Mouse (Mus musculus) C2C12 (cell line): ENCODE results near the gene Kifc1. TPM values are rescaled to one million over a fixed set of nuclear protein-coding genes. Genes with fewer than 3 reads are reported as not detected.

ENCODE experiments used
- H3K27me3 ChIP-seq: one replicate; pipeline ENCODE4 v1.6.1; 2011; ENCODE audit not compliant: control insufficient read depth, insufficient read depth, insufficient read length
- H3K36me3 ChIP-seq: one replicate; pipeline ENCODE4 v1.6.1; 2011; ENCODE audit not compliant: control insufficient read depth, insufficient read depth
- H3K4me3 ChIP-seq: one replicate; pipeline ENCODE4 v1.5.1; 2011; ENCODE audit warnings: mild to moderate bottlenecking, control low read depth; ENCODE audit not compliant: poor library complexity, insufficient read depth, severe bottlenecking
- H3K79me2 ChIP-seq: one replicate; pipeline ENCODE4 v1.6.1; 2011; ENCODE audit not compliant: control insufficient read depth, insufficient read depth
- H3K79me3 ChIP-seq: one replicate; pipeline ENCODE4 v1.6.1; 2011; ENCODE audit warnings: low read depth, control low read depth
- H3ac ChIP-seq: one replicate; pipeline ENCODE3; 2011; ENCODE audit warnings: low read depth; ENCODE audit not compliant: control insufficient read depth, insufficient read length
- CEBPB ChIP-seq: IDR thresholded peaks from one replicate; pipeline ENCODE4 v1.6.1; 2011; ENCODE audit warnings: low read depth, mild to moderate bottlenecking, control low read depth, moderate library complexity
- CTCF ChIP-seq: IDR thresholded peaks from one replicate; pipeline ENCODE4 v1.5.1; 2011; ENCODE audit not compliant: control insufficient read depth, insufficient read depth, insufficient read length
- FOSL1 ChIP-seq: IDR thresholded peaks from one replicate; pipeline ENCODE4 v1.8.0; 2011; ENCODE audit warnings: mild to moderate bottlenecking, low read length; ENCODE audit not compliant: poor library complexity, insufficient read depth, severe bottlenecking
- MAX ChIP-seq: IDR thresholded peaks from one replicate; pipeline ENCODE4 v1.6.1; 2011; ENCODE audit warnings: mild to moderate bottlenecking, control low read depth
- MYOD1 ChIP-seq: IDR thresholded peaks from one replicate; pipeline ENCODE4 v1.6.1; 2011; ENCODE audit warnings: low read depth; ENCODE audit not compliant: control insufficient read depth, insufficient read length
- MYOG ChIP-seq: IDR thresholded peaks from one replicate; pipeline ENCODE4 v1.6.1; 2011; ENCODE audit not compliant: control insufficient read depth, insufficient read length; ENCODE audit errors: extremely low read depth
- USF1 ChIP-seq: IDR thresholded peaks from one replicate; pipeline ENCODE4 v1.6.1; 2011; ENCODE audit warnings: low read depth, mild to moderate bottlenecking, control low read depth, moderate library complexity
- long read RNA-seq, 2 experiments: library from polyadenylated mRNA; unstranded; transcript quantifications; one replicate each; pipeline ENCODE4 v2.0.0; 2019 to 2020
- polyA plus RNA-seq: library from polyadenylated mRNA; unstranded; fragments of >200 nt; fragmentation: generic; extraction: Trizol; gene quantifications from one replicate; pipeline ENCODE4 v1.2.1, GENCODE M21; 2012; ENCODE audit warnings: missing spikeins

Gene Kifc1
- 68.6 TPM for polyA plus RNA-seq
- long read RNA-seq, experiment 1, partial matches to known transcripts = 1 of 2 reads
- long read RNA-seq, experiment 1, other reads (novel, unspliced or antisense) = 1 of 2 reads
- long read RNA-seq, experiment 2, transcript Kifc1-204 (11 exons, 2,357 nt) = major isoform, 41 of 47 reads
- long read RNA-seq, experiment 2, partial matches to known transcripts = 2 of 47 reads
- long read RNA-seq, experiment 2, other reads (novel, unspliced or antisense) = 4 of 47 reads

DNA sequence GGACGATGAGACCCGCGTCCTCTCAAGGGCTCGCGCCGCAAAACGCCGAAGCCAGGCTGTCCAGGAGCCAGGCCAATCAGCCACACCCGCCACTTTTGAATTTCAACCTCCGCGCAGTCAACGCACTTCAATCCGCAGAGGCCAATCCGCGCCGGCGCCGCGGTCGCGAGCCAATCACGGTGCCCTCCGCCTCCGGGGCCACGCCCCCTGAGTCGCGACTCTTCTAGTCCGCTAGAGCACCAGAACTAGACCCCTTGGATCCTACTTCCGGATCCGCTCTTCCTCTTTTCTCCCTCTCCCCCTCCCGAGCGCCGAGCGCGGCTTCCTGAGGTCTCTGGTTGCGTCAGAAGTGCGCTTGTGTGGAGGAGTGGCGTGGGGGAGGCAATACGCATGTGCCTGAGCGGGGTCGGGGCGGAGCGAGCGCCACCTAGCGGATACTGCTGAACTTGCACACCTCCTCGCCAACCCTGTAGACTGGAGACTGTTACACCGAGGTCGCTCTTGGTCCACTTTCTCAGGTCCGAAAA lies at the start of gene Kifc1:
Gene Kifc1 (minus strand): TSS at position 129 of the 527 bp plus-strand sequence.
- H3ac ChIP-seq = peak within 1 kb of the TSS; percentile 77
- H3K4me3 ChIP-seq = peak within 1 kb of the TSS; percentile 65
- H3K36me3 ChIP-seq = peaks cover 8% of the 10 kb centered on the region
- H3K79me2 ChIP-seq = peaks cover 44% of the 10 kb centered on the region
- TF ChIP-seq CEBPB = peak; percentile 77
- TF ChIP-seq MAX = peak; percentile 89
- TF ChIP-seq FOSL1 = no peak
- TF ChIP-seq CTCF = peak; percentile 96
- no peaks in the 10 kb centered on the region for H3K27me3 ChIP-seq
- H3K79me3 ChIP-seq = peaks cover 25% of the 10 kb centered on the region

DNA sequence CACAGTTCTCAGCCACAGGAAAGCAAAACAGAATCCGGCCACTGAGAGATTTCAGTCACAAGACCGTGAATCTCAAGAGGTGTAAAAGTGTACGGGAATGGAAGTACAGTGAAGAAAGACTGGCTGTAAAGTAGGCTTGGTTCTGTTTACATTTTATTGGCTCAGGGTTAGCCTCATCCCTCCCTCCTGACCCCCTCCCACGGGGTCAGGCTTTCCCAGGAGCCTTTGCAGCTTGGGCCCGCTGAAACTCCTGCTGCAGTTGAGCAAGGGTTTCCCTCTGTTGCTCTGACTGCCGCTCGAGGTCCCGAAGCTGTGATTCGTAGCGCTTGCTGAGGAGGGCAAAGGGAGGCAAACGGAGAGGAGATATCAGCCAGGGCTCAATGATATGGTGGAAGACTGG lies 48.3 kb upstream of the Kifc1 start:
- peaks cover 10% of the 10 kb centered on the region for H3K36me3 ChIP-seq
- no peaks in the 10 kb centered on the region for H3K27me3 ChIP-seq

DNA sequence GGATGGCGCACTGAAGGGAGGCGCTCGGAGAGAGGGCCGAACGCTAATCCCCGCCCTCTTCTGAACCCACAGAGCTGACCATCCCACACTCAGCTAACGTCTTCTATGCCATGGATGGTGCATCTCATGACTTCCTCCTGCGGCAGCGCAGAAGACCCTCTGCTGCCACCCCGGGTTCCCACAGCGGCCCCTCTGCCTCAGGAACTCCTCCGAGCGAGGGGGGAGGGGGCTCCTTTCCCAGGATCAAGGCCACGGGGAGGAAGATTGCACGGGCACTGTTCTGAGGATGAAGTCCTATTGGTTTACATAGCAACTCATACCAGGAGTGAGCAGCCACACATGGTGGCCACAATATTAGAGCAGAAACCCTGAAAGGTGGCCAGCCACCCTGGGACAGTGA lies 46.5 kb upstream of the Kifc1 start:
- Histone ChIP-seq H3K79me2 (peaks cover 40% of the 10 kb centered on the region), H3K79me3 (peaks cover 18% of the 10 kb centered on the region), H3ac (no peak overlapping the region), H3K27me3 (no peaks in the 10 kb centered on the region), H3K4me3 (no peak overlapping the region), H3K36me3 (no peaks in the 10 kb centered on the region)
- TF ChIP-seq USF1 = no peak
- no peak for TF ChIP-seq FOSL1
- TF ChIP-seq CEBPB = no peak
- TF ChIP-seq MAX = no peak
- no peak for TF ChIP-seq MYOD1
- TF ChIP-seq MYOG = no peak
- no peak for TF ChIP-seq CTCF

More for the DNA sequence above, 48.3 kb upstream of the Kifc1 start:
- Histone ChIP-seq H3K4me3 (no peak overlapping the region), H3ac (no peak overlapping the region), H3K79me3 (peaks cover 23% of the 10 kb centered on the region), H3K79me2 (peaks cover 51% of the 10 kb centered on the region)
- TF ChIP-seq USF1 (no peak), MYOG (no peak), MAX (no peak)

DNA sequence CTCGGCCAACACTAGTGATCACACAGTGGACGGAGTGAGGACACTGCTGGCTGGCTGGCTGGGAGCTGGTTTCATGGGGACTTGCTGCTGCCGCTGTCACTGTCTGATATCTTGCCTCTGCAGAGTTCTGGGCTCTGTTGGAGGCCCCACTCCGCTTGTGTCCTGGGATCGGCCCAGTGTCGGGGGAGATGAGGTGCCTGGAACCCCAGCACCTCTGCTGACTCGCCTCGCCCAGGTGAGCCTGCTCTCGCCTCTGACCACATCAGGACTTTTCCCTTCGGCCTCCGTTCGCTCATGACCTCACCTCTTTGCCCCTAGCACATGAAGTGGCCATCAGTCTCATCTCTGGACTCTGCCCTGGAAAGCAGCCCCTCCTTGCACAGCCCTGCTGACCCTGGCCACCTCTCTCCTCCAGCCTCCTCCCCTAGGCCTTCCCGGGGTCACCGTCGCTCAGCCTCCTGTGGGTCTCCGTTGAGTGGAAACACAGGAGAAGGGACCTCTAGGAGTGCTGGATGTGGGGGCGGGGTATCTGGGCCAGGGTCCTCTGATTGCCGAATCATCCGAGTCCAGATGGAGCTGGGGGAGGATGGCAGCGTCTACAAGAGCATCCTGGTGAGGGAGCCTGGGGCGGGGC lies 45.1 kb upstream of the Kifc1 start:
- no peak overlapping the region for H3ac ChIP-seq
- peaks cover 36% of the 10 kb centered on the region for H3K79me2 ChIP-seq
- H3K27me3 ChIP-seq = no peaks in the 10 kb centered on the region
- no peaks in the 10 kb centered on the region for H3K36me3 ChIP-seq
- H3K79me3 ChIP-seq = peaks cover 9% of the 10 kb centered on the region
- TF ChIP-seq FOSL1 (no peak), USF1 (no peak), MYOG (no peak), MAX (no peak), MYOD1 (no peak), CEBPB (no peak)
- no peak overlapping the region for H3K4me3 ChIP-seq

DNA sequence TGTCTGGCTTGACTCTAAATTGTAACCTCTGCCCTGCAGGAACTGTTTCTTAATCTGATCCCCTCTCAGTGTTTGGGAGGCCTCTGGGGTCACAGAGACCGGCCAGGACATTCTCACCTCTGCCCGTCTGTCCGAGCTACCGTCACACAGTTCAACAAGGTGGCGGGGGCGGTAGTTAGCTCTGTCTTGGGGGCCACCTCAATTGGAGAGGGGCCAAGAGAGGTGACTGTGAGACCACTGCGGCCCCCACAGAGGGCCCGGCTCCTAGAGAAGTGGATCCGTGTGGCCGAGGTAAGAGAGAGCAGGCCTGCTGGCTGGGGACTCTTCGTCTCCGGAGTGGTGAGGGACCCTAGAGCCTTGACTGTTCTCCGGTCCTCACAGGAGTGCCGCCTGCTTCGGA lies 42.5 kb upstream of the Kifc1 start:
- peaks cover 32% of the 10 kb centered on the region for H3K79me2 ChIP-seq
- peaks cover 4% of the 10 kb centered on the region for H3K79me3 ChIP-seq
- H3K4me3 ChIP-seq = no peak overlapping the region
- TF ChIP-seq MYOG = no peak
- no peak for TF ChIP-seq USF1
- no peak for TF ChIP-seq CTCF
- no peak for TF ChIP-seq FOSL1
- TF ChIP-seq MAX = no peak
- no peak for TF ChIP-seq CEBPB
- TF ChIP-seq MYOD1 = no peak
- H3K27me3 ChIP-seq = no peaks in the 10 kb centered on the region
- H3ac ChIP-seq = no peak overlapping the region
- no peaks in the 10 kb centered on the region for H3K36me3 ChIP-seq

DNA sequence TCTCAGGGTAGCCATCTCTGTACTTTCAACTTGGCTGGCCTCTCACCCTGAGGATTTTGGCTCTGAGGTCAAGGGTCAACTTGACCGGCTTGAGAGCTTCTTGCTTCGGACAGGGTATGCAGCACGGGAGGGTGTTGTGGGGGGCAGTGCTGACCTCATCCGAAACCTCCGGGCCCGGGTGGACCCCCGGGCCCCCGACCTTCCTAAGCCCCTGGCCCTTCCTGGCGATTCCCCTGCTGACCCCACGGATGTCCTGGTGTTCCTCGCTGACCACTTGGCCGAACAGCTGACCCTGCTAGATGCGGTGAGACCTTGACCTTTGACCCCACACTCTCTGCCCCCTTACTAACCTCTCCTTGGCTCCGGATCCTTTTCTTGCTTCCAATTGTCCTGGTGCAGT lies 42.0 kb upstream of the Kifc1 start:
- Histone ChIP-seq H3K36me3 (peaks cover 2% of the 10 kb centered on the region), H3ac (no peak overlapping the region), H3K27me3 (no peaks in the 10 kb centered on the region), H3K79me2 (peaks cover 33% of the 10 kb centered on the region), H3K4me3 (no peak overlapping the region), H3K79me3 (peaks cover 4% of the 10 kb centered on the region)
- no peak for TF ChIP-seq MYOD1
- no peak for TF ChIP-seq MYOG
- no peak for TF ChIP-seq USF1
- TF ChIP-seq MAX = no peak
- TF ChIP-seq CEBPB = no peak
- TF ChIP-seq CTCF = no peak
- TF ChIP-seq FOSL1 = no peak
